Mouse (Mus musculus) cerebellum, adult (tissue): ENCODE results near the gene Mtrf1.
"Not testable (repeated sequence)": the region's sequence is repeated elsewhere in the genome, so short reads cannot be mapped to it uniquely, and the experiment has no call there.

ENCODE experiments used
- ATAC-seq: cut with Nextera tagmentation; 2 replicates; pipeline ENCODE4 v1.9.2; 2017; ENCODE audit warnings: mild to moderate bottlenecking, moderate library complexity, mixed read lengths; ENCODE audit not compliant: insufficient number of reproducible peaks, low FRiP score, low TSS enrichment

The Mtrf1 gene

GRCm38 (mm10) chr14:79444601-79445000 lies 47.0 kb downstream of the Mtrf1 start:
- ATAC-seq: no peak

- no peak for ATAC-seq
These were observed 47.6 kb downstream of the Mtrf1 start for GRCm38 (mm10) chr14:79445055-79445620.

- peak; percentile 95 for ATAC-seq
These were observed 54.4 kb downstream of the Mtrf1 start, which contains the start of gene Kbtbd6 for GRCm38 (mm10) chr14:79451681-79452590. Kbtbd6 (plus strand) TSS chr14:79451835.

- not testable (repeated sequence) for ATAC-seq
These were observed 55.0 kb downstream of the Mtrf1 start for GRCm38 (mm10) chr14:79452591-79452934.

- no peak for ATAC-seq
These were observed 62.8 kb downstream of the Mtrf1 start for GRCm38 (mm10) chr14:79460401-79460800.

GRCm38 (mm10) chr14:79460988-79461387 lies 63.4 kb downstream of the Mtrf1 start:
- ATAC-seq: no peak

GRCm38 (mm10) chr14:79465623-79466022 lies 68.1 kb downstream of the Mtrf1 start:
- no peak for ATAC-seq

- ATAC-seq: no peak
These were observed 70.0 kb downstream of the Mtrf1 start for GRCm38 (mm10) chr14:79467621-79468020.
